Mouse (Mus musculus) adrenal gland, adult 2 months (tissue): ENCODE results near the gene Nsun2. TPM values are rescaled to one million over a fixed set of nuclear protein-coding genes. Genes with fewer than 3 reads are reported as not detected.
"Not testable (repeated sequence)": the region's sequence is repeated elsewhere in the genome, so short reads cannot be mapped to it uniquely, and the experiment has no call there.

Experiments
- DNase-seq: peaks from one replicate; pipeline ENCODE4 v3.0.0; 2021
- polyA plus RNA-seq: library from polyadenylated mRNA; depleted of rRNA; stranded (reverse); fragments of >200 nt; gene quantifications from 2 replicates; pipeline ENCODE4 v1.2.3, GENCODE M21; 2012
- total RNA-seq, 2 experiments: library from RNA; stranded (reverse); gene quantifications; 2 replicates each; pipeline ENCODE4 v1.2.3; 2021

The Nsun2 gene
- total and polyA plus RNA-seq, 3 experiments, result 31.0 to 113 (median 92.2) TPM

GRCm38 (mm10) chr13:69592226-69592625, 58.7 kb downstream of the Nsun2 start:
- no peak for DNase-seq

- DNase-seq, result peak; percentile 21
Observed at GRCm38 (mm10) chr13:69593453-69593852, 59.9 kb downstream of the Nsun2 start.

DNA sequence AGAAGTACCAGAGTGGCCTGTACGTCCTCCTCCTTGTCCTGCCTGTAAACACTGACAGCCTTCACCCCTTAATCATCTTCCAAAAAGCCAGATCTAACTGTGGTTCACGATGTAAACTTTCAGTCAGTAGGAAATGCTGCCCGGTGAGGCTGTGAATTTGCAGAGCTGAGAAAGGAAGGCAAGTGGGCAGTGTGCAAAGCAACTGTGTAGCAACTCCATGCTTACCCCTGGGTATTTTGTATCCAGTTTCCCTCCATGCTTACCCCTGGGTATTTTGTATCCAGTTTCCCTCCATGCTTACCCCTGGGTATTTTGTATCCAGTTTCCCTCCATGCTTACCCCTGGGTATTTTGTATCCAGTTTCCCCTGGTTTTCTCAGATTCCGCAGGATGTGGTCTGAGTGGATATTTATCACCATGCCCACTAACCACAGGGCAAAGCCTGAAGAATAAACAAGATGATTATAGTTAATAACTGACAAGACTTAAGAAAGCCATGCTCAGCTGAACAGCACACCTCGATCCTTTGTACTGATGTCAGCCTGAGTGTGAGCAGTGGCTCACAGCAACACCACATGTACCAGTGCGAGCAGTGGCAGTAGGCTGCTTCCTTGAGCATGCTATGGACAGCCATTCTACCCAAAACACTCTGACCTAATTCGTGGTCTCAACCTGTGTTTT, 61.2 kb downstream of the Nsun2 start:
- DNase-seq, result no peak

DNA sequence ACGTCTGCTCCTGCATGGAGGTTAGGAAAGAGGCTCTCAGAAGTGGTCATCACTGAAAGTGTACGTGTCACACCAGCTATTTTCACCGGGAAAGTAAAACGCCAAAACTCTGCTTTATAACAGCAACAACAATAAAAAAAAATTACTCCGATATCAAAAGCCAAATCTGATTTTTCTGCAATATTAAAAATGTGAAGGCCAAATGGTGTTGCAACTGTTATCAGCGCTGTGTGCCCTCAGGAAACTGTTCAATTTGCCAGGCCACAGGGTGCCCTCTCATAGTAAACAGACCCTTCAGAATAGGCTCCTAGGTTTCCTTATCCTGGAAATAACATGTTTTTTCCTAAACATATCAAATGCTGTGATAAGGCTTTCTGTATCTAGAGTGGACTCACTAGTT, 62.4 kb downstream of the Nsun2 start:
- DNase-seq, result peak; percentile 46

- DNase-seq, result peak; percentile 31
Observed at GRCm38 (mm10) chr13:69596515-69596914, 63.0 kb downstream of the Nsun2 start.

GRCm38 (mm10) chr13:69598867-69599266, 65.3 kb downstream of the Nsun2 start:
- DNase-seq, result no peak

GRCm38 (mm10) chr13:69600863-69601262, 67.3 kb downstream of the Nsun2 start:
- DNase-seq, result not testable (repeated sequence)

GRCm38 (mm10) chr13:69601321-69601720, 67.8 kb downstream of the Nsun2 start:
- DNase-seq, result peak; percentile 47

DNA sequence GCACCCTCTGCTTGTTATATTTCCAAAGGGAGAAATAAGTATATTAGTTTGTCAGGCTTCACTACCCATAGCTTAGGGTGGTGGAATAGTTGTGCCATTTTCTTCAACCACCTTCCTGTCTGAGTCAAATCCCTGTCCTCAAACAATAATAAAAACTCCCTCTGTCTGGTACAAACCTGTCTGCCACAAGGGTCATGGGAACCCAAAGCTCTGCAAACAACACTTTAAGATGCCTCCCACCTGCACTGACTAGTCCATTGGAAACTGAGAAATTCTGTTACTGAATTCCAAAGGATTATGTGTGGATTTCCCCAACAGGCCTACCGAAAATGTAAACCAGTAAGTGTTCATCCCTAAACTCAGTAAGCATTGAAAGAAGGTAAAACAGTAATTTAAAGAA, 71.1 kb downstream of the Nsun2 start:
- no peak for DNase-seq

DNA sequence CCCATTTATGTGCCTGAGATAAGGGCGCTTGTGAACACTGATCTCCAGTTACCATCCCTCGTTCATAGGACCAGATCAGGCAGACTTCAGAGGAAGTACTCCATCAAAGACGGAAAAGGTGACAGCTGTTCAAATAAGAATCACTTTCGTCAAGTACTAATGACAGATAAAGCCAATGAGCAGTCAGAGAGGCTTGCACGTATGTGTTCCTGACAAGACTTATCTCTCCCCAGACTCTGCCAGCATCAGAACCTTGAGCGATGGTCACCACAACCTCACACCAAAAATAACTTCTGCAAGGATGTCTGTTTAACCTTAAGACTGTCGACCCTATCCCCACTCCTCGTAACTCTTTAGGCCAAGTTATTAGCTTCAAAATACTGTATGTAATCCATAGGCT, 75.2 kb downstream of the Nsun2 start:
- no peak for DNase-seq

DNA sequence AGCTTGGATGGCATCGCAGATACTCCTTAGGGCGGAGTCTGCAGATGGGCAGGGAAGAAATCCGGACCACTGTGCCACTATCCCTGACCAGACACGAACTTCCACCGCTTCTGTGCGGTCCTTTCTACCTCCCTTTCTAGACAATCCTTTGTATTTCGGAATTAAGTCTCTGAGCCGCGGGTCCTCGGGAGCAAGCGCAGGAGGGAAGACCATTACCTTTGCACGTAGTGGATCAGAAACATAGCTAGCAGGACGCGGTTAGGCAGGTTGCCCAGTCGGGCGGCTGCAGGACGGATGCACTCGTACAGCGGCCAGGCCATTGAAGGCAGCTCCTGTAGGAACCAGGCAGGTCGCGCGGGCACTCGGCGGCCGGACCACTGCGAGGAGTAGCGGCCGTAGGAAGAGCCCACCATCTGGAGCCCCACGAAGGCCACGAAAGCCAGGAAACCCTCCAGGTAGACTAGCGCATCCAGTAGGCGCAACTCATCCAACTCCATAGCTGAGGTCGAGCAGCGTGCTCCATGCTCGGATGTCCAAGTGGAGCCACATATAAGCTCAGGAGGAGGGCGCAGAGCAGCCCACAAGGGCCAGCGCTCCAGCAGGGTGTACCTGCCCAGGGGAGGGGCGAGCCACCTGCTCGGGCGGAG, 77.3 kb downstream of the Nsun2 start:
- peak; percentile 73 for DNase-seq

DNA sequence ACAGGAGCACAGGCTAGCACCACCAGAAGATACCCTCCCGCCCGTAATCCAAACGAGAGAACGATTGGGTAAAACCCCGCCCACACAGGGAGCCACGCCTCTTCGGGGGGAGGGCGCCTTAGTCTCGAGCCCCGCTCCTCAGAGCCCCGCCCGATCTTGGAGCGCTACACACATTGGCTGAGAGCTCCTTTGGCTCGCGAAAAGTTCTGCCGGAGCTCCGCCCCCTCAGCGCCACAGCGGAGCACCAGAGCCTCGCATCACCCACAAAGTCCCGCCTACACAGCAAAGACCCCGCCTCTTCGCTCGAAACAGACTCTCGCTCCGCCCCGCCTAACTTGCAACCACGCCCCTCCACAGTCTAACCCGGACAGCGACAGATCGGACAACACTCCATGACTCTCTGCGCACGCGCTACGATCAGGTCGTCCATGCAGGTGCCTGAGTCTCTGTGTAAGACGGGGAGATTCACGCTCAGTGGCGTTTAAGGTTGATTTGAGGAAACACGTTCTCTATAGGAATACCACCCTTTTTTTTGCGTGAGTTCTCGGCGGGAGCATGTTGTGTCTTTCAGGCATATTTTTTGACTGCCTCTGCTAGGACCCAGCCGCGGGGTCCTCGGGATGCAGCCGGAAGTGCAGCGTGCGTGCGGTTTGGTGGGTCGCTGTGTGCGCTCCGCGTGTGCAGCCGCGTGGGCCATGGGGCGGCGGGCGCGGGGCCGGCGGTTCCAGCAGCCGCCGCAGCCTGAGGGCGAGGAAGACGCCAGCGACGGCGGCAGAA, 78.0 kb downstream of the Nsun2 start, which contains the start of gene Srd5a1:
TSS of gene Srd5a1 (minus strand) at position 45 of the 777 bp plus-strand sequence.
- peak; percentile 100 for DNase-seq

DNA sequence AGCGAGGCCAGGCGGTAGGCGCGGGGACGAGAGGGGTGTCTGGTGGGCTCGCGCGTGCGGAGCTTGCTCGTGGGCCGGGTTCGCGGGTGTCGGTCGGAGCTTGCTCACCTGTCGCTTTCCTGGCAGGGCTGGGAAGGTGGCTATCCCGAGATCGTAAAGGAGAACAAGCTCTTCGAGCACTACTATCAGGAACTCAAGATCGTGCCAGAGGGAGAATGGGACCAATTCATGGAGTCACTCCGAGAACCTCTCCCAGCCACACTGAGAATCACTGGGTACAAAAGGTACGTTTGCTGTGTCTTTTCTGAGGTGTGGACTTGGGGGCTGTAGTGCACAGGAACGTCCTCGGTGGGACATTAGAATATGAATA, 78.6 kb downstream of the Nsun2 start:
- DNase-seq, result no peak

GRCm38 (mm10) chr13:69616716-69617115, 83.2 kb downstream of the Nsun2 start:
- no peak for DNase-seq

GRCm38 (mm10) chr13:69623843-69624242, 90.3 kb downstream of the Nsun2 start:
- peak; percentile 29 for DNase-seq

GRCm38 (mm10) chr13:69624510-69624909, 91.0 kb downstream of the Nsun2 start:
- DNase-seq, result no peak

GRCm38 (mm10) chr13:69627941-69628340, 94.4 kb downstream of the Nsun2 start:
- DNase-seq, result no peak

DNA sequence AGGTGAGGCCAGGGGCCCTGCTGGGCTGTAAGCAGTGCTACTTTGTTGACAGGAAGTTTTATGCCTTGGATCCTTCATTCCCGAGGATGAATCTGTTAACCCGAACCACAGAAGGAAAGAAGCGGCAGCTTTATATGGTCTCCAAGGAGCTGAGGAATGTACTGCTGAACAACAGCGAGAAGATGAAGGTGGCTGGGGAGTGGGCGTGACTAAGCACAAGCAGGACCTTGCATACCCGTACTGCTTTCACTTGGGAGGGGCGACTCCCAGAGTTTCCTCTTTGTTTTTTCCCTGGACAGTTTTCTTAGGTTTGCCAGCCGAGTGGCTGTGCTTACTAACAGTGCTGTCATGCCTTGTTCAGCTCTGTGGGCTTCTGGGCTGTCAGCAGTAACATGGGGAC, 97.0 kb downstream of the Nsun2 start:
- DNase-seq, result no peak

GRCm38 (mm10) chr13:69631111-69631510, 97.6 kb downstream of the Nsun2 start:
- no peak for DNase-seq

DNA sequence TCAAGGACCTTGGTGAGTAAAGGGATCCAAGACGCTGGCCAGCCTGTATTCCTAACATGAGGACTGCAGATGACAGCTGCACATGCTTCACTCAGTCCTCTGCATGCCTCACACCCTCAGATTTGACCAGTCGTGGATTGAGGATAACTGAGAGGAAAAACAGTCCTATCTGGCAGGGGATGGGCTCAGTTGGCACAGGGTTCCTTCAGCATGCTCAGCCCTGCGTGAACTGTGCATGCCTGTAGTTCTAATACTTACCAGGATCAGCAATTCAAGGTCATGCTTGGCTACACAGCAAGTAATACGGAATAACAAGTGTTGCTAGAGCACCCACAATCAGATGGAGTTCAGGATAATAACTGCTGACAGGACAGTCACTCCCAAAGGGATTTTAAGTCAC, 98.1 kb downstream of the Nsun2 start:
- no peak for DNase-seq

- no peak for DNase-seq
Observed at GRCm38 (mm10) chr13:69633551-69633950, 100.0 kb downstream of the Nsun2 start.

- no peak for DNase-seq
Observed at GRCm38 (mm10) chr13:69633988-69634387, 100.4 kb downstream of the Nsun2 start.

- DNase-seq, result not testable (repeated sequence)
Observed at GRCm38 (mm10) chr13:69635836-69636235, 102.3 kb downstream of the Nsun2 start.
